Mouse (Mus musculus) kidney, embryonic 16.5 days (tissue): ENCODE results near the gene Scel. TPM values are rescaled to one million over a fixed set of nuclear protein-coding genes. Genes with fewer than 3 reads are reported as not detected.
A peak's percentile ranks its signal among the peaks of the same experiment; 100 is the strongest.

Experiments
- ATAC-seq: fragments of 200-750 bp; cut with Nextera tagmentation; 2 replicates; pipeline ENCODE4 v1.8.0; 2017; ENCODE audit warnings: moderate TSS enrichment; ENCODE audit not compliant: low FRiP score, low TSS enrichment
- H3K27ac ChIP-seq: fragments of 300-500 bp; sonication (generic); 2 replicates; pipeline ENCODE4 v1.5.1; 2014; ENCODE audit warnings: low read length
- H3K27me3 ChIP-seq: fragments of 300-500 bp; sonication (generic); 2 replicates; pipeline ENCODE4 v1.6.1; 2014; ENCODE audit warnings: low read length, control low read depth, mixed read lengths; ENCODE audit not compliant: insufficient read depth
- H3K36me3 ChIP-seq: fragments of 300-500 bp; sonication (generic); 2 replicates; pipeline ENCODE4 v1.6.1; 2014; ENCODE audit warnings: low read length, control low read depth, mixed read lengths; ENCODE audit not compliant: insufficient read depth
- H3K4me1 ChIP-seq: fragments of 300-500 bp; sonication (generic); 2 replicates; pipeline ENCODE4 v1.6.1; 2014; ENCODE audit warnings: low read length, control low read depth, mixed read lengths; ENCODE audit not compliant: insufficient read depth
- H3K4me2 ChIP-seq: fragments of 300-500 bp; sonication (generic); replicated peaks from 2 replicates; pipeline ENCODE4 v1.6.1; 2014; ENCODE audit warnings: low read depth, low read length
- H3K4me3 ChIP-seq: fragments of 300-500 bp; sonication (generic); 2 replicates; pipeline ENCODE4 v1.5.1; 2014; ENCODE audit warnings: mild to moderate bottlenecking, low read length
- H3K9ac ChIP-seq: fragments of 300-500 bp; sonication (generic); replicated peaks from 2 replicates; pipeline ENCODE4 v1.6.1; 2014; ENCODE audit warnings: low read length
- H3K9me3 ChIP-seq: fragments of 300-500 bp; sonication (generic); 2 replicates; pipeline ENCODE4 v1.6.1; 2016; ENCODE audit warnings: low read length, control low read depth
- WGBS: fragments of 180-500 bp; shearing (Covaris S2); extraction: QIAGEN DNeasy Blood & Tissue Kit; methylation state at CpG from one replicate; pipeline ENCODE4 v1.1.7; 2014; 5-methylcytosine and 5-hydroxymethylcytosine counted together
- polyA plus RNA-seq: library from polyadenylated mRNA; unstranded; fragments of >200 nt; fragmentation: Nextera tagmentation; extraction: Ambion mirVana; gene quantifications from 2 replicates; pipeline ENCODE4 v1.2.1, GENCODE M21; 2015

Scel gene
- polyA plus RNA-seq, 1 experiment from 2014 or later: 2.7 TPM

DNA sequence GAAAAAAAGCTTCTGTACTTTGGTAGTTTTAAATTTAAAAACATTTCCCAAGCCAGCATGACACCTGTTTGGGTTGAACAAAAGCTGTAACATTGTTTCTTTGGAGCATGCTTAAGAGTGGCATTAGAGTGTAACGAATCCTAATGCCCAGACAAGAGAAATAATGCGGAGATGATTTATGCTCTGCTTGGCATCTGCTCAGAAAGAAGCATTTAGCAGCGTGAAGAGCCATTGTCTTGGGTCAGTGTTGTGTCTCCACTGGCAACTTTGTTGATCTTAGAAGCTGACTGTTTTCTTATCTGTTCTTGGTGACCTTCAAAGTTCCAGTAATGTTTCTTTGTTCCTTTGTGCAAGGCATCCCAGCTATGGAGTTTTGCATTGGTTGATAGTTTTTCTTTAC lies 130.8 kb downstream of the Scel start:
- no peak overlapping the region for H3K27ac ChIP-seq
- peaks cover 1% of the 10 kb centered on the region; the same call in 1 of the 2 replicates for H3K27me3 ChIP-seq
- H3K4me1 ChIP-seq: 0 out of 2 replicates have a peak, but pooled peaks cover 2% of the 10 kb centered on the region
- WGBS: 53% methylated on average over 3 of the region's 3 CpGs
- H3K36me3 ChIP-seq: no peaks in the 10 kb centered on the region
- no peak for ATAC-seq
- no peak overlapping the region for H3K4me2 ChIP-seq
- no peak overlapping the region for H3K9ac ChIP-seq
- H3K9me3 ChIP-seq: no peaks in the 10 kb centered on the region
- no peak overlapping the region for H3K4me3 ChIP-seq

DNA sequence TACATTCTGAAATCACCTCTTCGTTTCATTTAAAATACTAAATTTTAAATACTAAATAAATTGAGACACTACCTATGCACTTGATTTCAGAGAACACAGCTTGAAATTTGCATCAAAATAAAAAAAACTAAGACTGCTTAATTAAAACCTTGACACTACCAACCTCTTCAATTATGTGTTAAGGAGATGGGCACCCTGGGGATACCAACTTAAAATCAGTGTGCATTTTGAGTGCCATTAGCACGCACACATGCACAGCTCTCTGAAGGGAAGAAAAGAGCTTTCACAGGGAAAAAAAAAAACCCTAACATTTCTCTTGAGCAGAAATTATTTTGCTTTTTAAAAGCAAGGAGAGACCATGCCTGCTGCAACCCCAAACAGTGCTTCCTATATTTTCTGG lies 134.8 kb downstream of the Scel start:
- H3K36me3 ChIP-seq: no peaks in the 10 kb centered on the region
- H3K4me1 ChIP-seq: peaks cover 8% of the 10 kb centered on the region
- no peak overlapping the region for H3K27ac ChIP-seq
- H3K9ac ChIP-seq: no peak overlapping the region
- no peak overlapping the region for H3K4me2 ChIP-seq
- no peak for ATAC-seq
- 97% methylated on average over 2 of the region's 2 CpGs for WGBS
- H3K9me3 ChIP-seq: no peaks in the 10 kb centered on the region
- H3K4me3 ChIP-seq: no peak overlapping the region
- H3K27me3 ChIP-seq: peaks cover 20% of the 10 kb centered on the region; the same call in 1 of the 2 replicates

DNA sequence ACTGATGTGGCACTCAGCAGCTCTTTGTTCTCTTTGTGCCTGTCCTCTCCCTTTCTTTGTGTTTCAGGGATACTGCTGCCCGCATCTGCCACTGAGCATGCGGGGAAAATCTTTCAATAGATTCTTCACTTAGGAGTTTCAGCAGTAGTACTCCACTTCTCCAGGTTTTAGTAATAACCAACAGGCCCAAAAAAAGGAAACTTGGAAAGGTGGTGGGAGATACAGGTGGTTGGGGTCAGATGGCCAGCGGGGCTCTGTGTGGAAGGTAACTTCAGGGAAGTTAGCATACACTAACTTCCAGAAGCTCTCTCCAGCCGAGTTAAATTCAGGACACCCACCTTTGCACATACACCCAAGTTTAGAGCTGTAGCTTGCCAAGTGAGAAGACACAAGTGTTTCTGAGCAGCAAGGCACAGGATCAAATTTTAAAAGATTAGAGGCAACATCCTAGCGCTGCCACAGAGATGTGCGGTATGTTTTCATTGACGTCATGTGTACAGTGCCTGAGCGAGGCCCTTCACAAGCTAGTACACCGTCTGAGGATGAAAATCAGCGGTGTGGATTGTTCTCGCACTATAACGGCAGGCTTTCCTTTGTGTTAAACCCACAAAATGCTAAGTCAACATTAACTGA lies 135.6 kb downstream of the Scel start:
- Histone ChIP-seq H3K4me1 (peaks cover 8% of the 10 kb centered on the region), H3K9ac (no peak overlapping the region; the same call in 1 of the 2 replicates), H3K9me3 (no peaks in the 10 kb centered on the region), H3K27ac (no peak overlapping the region), H3K4me2 (peak overlapping the region; percentile 38), H3K36me3 (no peaks in the 10 kb centered on the region), H3K4me3 (peak overlapping the region; percentile 8; the same call in 1 of the 2 replicates), H3K27me3 (peaks cover 20% of the 10 kb centered on the region; the same call in 1 of the 2 replicates)
- no peak for ATAC-seq
- WGBS: 25% methylated on average over 12 of the region's 12 CpGs

DNA sequence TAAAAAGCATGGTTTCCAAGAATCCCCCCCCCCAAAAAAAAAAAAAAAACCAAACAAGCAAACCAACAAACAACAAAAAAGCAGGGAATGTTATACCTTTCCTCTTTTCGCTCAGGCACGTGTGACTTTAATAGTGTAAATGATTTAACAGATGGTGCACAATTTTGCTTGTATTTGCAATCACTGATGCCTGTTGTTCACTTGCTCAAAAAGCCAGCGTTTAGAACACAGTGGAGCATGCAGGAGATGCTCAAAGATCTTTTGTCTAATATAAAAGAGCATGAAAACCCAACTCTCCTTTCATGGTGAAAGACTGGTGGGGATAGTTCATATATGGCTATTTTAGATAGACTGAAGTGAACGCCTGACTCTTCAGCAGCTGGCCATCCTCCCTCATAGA lies 136.2 kb downstream of the Scel start:
- Histone ChIP-seq H3K27ac (no peak overlapping the region), H3K36me3 (no peaks in the 10 kb centered on the region)
- 34% methylated on average over 4 of the region's 4 CpGs for WGBS

DNA sequence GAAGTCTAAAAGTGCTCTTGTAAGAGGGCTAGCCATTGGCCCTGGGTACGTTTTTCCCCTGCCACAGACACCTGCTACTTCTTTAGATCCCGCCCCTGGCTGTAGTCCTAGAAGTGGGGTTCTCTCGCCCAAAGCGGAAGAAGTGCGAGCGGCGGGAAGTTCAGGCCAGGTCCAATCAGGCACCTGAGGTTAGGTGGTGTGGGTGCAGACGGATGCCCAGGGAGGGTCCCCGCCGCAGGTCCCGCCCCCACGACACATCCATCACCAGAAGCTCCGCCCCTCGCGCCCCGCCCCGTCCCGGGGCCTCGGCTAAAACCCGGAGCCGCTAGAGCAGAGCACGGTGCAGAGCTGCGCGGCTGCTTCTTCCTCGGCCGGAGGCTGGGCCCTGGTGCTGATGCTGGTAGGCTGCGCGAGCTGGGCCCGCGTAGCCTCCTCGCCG lies 136.8 kb downstream of the Scel start, which contains the start of gene Slain1:
Gene Slain1, plus strand, starts transcription at position 333 of the 439 bp plus-strand sequence.
- Histone ChIP-seq H3K9me3 (no peaks in the 10 kb centered on the region), H3K4me1 (peaks cover 8% of the 10 kb centered on the region), H3K27me3 (peaks cover 20% of the 10 kb centered on the region; the same call in 1 of the 2 replicates), H3K36me3 (no peaks in the 10 kb centered on the region), H3K4me2 (peak within 1 kb of the TSS; percentile 92), H3K4me3 (peak within 1 kb of the TSS; percentile 70), H3K27ac (peak within 1 kb of the TSS; percentile 85), H3K9ac (peak within 1 kb of the TSS; percentile 75)
- ATAC-seq: peak; percentile 98
- under 1% methylated on average over 32 of the region's 32 CpGs for WGBS

More for the DNA sequence above, 136.2 kb downstream of the Scel start:
- no peak overlapping the region for H3K4me3 ChIP-seq
- no peak for ATAC-seq
- H3K9ac ChIP-seq: no peak overlapping the region
- H3K4me1 ChIP-seq: peaks cover 8% of the 10 kb centered on the region
- peaks cover 20% of the 10 kb centered on the region; the same call in 1 of the 2 replicates for H3K27me3 ChIP-seq
- peak overlapping the region; percentile 92 for H3K4me2 ChIP-seq
- no peaks in the 10 kb centered on the region for H3K9me3 ChIP-seq

DNA sequence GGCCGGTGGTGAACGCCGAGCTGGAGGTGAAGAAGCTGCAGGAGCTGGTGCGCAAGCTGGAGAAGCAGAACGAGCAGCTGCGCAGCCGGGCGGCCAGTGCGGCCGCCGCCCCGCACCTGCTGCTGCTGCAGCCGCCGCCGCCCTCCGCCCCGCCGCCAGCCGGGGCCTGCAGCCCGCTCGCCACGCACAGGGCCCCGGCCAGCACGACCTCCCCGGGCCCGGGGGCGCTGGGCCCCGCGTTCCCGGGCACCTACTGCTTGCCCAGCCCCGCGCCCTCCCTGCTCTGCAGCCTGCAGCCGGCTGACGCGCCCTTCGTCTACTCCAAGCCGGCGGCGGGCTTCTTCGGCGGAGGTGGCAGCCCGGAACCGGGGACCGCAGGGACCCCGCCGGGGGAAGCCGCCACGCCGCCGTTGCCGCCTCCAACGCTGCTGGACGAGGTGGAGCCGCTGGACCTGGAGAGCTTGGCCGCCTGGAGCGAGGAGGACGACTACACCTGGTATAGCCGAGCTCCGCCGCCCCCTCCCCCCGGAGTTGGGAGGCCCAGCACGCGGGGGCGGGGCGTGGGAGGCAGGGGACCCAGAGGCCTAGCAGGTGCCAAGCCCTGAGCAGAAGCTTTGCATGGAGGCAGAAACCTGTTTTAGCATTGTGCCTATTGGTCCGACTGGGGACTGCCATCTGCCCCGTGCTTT lies 137.4 kb downstream of the Scel start:
- Histone ChIP-seq H3K27ac (peak overlapping the region; percentile 85), H3K9ac (peak overlapping the region; percentile 75), H3K27me3 (peaks cover 20% of the 10 kb centered on the region; the same call in 1 of the 2 replicates), H3K9me3 (no peaks in the 10 kb centered on the region), H3K36me3 (no peaks in the 10 kb centered on the region), H3K4me1 (peaks cover 8% of the 10 kb centered on the region), H3K4me2 (peak overlapping the region; percentile 92), H3K4me3 (peak overlapping the region; percentile 70)
- ATAC-seq: peak; percentile 82
- WGBS: under 1% methylated on average over 51 of the region's 67 CpGs

DNA sequence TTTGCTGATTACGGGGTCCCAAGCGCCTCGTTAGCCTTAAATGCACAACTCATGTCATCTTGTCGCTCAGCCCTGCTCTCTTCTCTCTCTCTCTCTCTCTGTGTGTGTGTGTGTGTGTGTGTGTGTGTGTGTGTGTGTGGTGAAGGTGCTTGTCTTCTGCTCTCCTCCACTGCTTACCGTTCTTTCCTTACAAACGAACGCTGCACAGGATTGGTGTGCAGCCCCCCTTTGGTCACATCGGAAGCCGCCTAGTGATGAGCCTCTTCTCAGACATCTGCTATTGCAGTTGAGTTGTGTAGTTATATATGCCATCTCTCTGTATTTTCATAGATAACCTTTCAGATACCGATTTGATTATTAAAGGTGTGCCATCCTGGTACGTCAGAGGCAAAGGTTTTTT lies 138.0 kb downstream of the Scel start:
- peaks cover 20% of the 10 kb centered on the region; the same call in 1 of the 2 replicates for H3K27me3 ChIP-seq
- 3% methylated on average over 11 of the region's 11 CpGs for WGBS
- H3K36me3 ChIP-seq: no peaks in the 10 kb centered on the region
- no peaks in the 10 kb centered on the region for H3K9me3 ChIP-seq
- no peak overlapping the region for H3K27ac ChIP-seq
- peak overlapping the region; percentile 75; the same call in 1 of the 2 replicates for H3K9ac ChIP-seq
- peaks cover 8% of the 10 kb centered on the region for H3K4me1 ChIP-seq
- ATAC-seq: no peak; the same call in 1 of the 2 replicates
- peak overlapping the region; percentile 70 for H3K4me3 ChIP-seq
- peak overlapping the region; percentile 92 for H3K4me2 ChIP-seq

DNA sequence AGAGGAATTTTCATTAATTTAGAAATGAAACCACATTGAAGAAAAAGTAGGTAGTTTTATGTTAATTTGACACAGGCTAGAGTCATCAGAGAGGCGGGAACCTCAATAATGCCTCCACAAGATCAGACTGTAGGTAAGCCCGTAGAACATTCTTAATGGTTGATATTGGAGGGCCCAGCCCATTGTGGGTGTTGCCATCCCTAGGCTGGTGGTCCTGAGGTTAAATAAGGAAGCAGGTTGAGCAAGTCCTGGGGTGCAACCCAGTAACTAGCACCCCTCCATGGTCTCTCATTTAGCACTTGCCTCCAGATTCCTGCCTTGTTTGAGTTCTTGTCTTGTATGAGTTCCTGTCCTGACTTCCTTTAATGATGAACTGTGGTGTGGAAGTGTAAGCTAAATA lies 138.4 kb downstream of the Scel start:
- peaks cover 8% of the 10 kb centered on the region for H3K4me1 ChIP-seq
- no peak overlapping the region for H3K9ac ChIP-seq
- H3K9me3 ChIP-seq: no peaks in the 10 kb centered on the region
- H3K27ac ChIP-seq: no peak overlapping the region
- H3K4me3 ChIP-seq: peak overlapping the region; percentile 70
- peaks cover 20% of the 10 kb centered on the region; the same call in 1 of the 2 replicates for H3K27me3 ChIP-seq
- 54% methylated on average over 2 of the region's 2 CpGs for WGBS
- H3K36me3 ChIP-seq: no peaks in the 10 kb centered on the region
- H3K4me2 ChIP-seq: peak overlapping the region; percentile 92
- ATAC-seq: no peak

DNA sequence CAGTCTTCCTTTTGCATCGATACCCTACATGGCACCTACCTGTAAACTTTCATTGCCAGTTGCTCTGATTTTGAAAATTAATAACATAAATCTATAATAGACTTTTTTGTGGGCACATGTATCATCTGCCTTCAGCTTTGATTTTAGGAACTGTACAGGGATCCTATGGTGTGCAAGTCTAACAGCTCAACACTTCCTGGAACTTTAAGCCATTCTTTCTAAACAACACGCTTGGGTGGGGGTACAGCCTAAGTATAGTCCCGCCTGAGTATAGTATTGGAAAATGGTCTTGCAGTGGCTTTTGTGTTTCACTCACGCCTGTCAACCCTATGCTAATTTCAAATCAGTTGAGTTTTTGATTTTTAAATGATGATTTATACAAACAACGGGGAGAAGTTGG lies 139.4 kb downstream of the Scel start:
- no peaks in the 10 kb centered on the region for H3K9me3 ChIP-seq
- WGBS: 89% methylated on average over 5 of the region's 5 CpGs

More for the DNA sequence above, 139.4 kb downstream of the Scel start:
- H3K4me1 ChIP-seq: peaks cover 8% of the 10 kb centered on the region
- H3K27me3 ChIP-seq: peaks cover 20% of the 10 kb centered on the region; the same call in 1 of the 2 replicates
- H3K36me3 ChIP-seq: no peaks in the 10 kb centered on the region
- H3K4me2 ChIP-seq: no peak overlapping the region
- no peak overlapping the region for H3K27ac ChIP-seq
- H3K9ac ChIP-seq: no peak overlapping the region
- ATAC-seq: no peak
- no peak overlapping the region for H3K4me3 ChIP-seq
